Mouse (Mus musculus) bone marrow macrophage, adult 2 months (primary cell): ENCODE results near the gene Psmb3.

Experiments
- CTCF ChIP-seq: IDR thresholded peaks from 2 replicates; pipeline ENCODE4 v1.5.1; 2012; ENCODE audit warnings: low read depth, mild to moderate bottlenecking, low read length, moderate library complexity
- POLR2A ChIP-seq: IDR thresholded peaks from 2 replicates; pipeline ENCODE4 v1.6.1; 2012; ENCODE audit warnings: mild to moderate bottlenecking, low read depth, low read length, borderline replicate concordance

DNA sequence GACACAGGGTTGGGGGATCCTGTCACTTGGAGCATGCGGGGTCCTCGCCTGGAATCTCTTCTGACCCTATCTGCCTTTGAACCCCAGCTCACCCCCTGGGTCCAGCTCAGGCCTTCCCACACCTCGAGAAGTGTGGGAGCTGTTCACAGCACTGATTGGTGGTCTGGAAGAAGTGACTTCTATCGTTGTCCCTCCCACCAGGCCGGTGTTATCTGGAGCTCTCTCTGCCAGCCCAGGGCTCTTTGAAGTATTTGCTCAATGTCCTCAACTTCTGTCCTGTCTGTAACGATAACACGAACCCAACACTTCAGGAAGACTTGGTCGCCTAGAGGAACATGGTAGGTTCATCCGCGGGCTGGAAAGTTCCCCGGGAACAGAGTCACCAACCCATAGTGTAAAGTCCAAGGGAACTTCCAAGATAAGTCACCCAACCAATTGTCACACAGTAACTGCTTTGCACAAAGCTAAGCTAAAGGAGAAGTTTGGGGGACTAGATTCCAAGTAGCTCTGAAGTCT lies 44.4 kb upstream of the Psmb3 start:
- TF ChIP-seq POLR2A (no peak), CTCF (no peak)
